Mouse (Mus musculus) embryonic facial prominence, embryonic 13.5 days (tissue): ENCODE measurements around the gene Grin2d. TPM values are rescaled to one million over a fixed set of nuclear protein-coding genes. Genes with fewer than 3 reads are reported as not detected.

Experiments
- ATAC-seq: fragments of 200-750 bp; cut with Nextera tagmentation; 2 replicates; pipeline ENCODE4 v1.8.0; 2017; ENCODE audit warnings: low read depth; ENCODE audit not compliant: insufficient number of reproducible peaks, insufficient read depth, low FRiP score, low TSS enrichment
- H3K27ac ChIP-seq: fragments of 300-500 bp; sonication (generic); 2 replicates; pipeline ENCODE4 v1.5.1; 2015; ENCODE audit warnings: moderate library complexity, mild to moderate bottlenecking, inconsistent platforms
- H3K27me3 ChIP-seq: fragments of 300-500 bp; sonication (generic); 2 replicates; pipeline ENCODE4 v1.6.1; 2015; ENCODE audit warnings: mild to moderate bottlenecking, inconsistent platforms
- H3K36me3 ChIP-seq: fragments of 300-500 bp; sonication (generic); 2 replicates; pipeline ENCODE4 v1.6.1; 2015; ENCODE audit warnings: mild to moderate bottlenecking, inconsistent platforms
- H3K4me1 ChIP-seq: fragments of 300-500 bp; sonication (generic); 2 replicates; pipeline ENCODE4 v1.6.1; 2015; ENCODE audit warnings: inconsistent platforms
- H3K4me2 ChIP-seq: fragments of 300-500 bp; sonication (generic); 2 replicates; pipeline ENCODE4 v1.6.1; 2015; ENCODE audit warnings: moderate library complexity, mild to moderate bottlenecking, inconsistent platforms
- H3K4me3 ChIP-seq: fragments of 300-500 bp; sonication (generic); 2 replicates; pipeline ENCODE4 v1.5.1; 2015; ENCODE audit warnings: mild to moderate bottlenecking, inconsistent platforms
- H3K9ac ChIP-seq: fragments of 300-500 bp; sonication (generic); 2 replicates; pipeline ENCODE4 v1.6.1; 2015; ENCODE audit warnings: mild to moderate bottlenecking, inconsistent platforms
- H3K9me3 ChIP-seq: fragments of 300-500 bp; sonication (generic); 2 replicates; pipeline ENCODE4 v1.6.1; 2016; ENCODE audit warnings: inconsistent platforms
- WGBS: fragments of 180-500 bp; shearing (Covaris S2); methylation state at CpG from one replicate; pipeline ENCODE4 v1.1.7; 2015; ENCODE audit warnings: mixed read lengths; 5-methylcytosine and 5-hydroxymethylcytosine counted together
- polyA plus RNA-seq: library from polyadenylated mRNA; unstranded; fragments of >200 nt; fragmentation: Nextera tagmentation; extraction: Ambion mirVana; gene quantifications from 2 replicates; pipeline ENCODE4 v1.2.1, GENCODE M21; 2015

The Grin2d gene
- polyA plus RNA-seq, 1 experiment from 2014 or later = 0.72 TPM

- ATAC-seq = no peak
- Histone ChIP-seq H3K4me1 (peaks cover 34% of the 10 kb centered on the region), H3K9me3 (no peaks in the 10 kb centered on the region), H3K36me3 (peaks cover 25% of the 10 kb centered on the region), H3K9ac (no peak overlapping the region; the same call in 1 of the 2 replicates), H3K4me3 (peak overlapping the region; percentile 28; the same call in 1 of the 2 replicates), H3K27me3 (peaks cover 32% of the 10 kb centered on the region), H3K4me2 (peak overlapping the region; percentile 48), H3K27ac (0 out of 2 replicates have a peak overlapping the region, but pooled peaks have one; percentile 23)
- 4% methylated on average over 12 of the region's 12 CpGs for WGBS
These were observed 76.8 kb downstream of the Grin2d start for GRCm38 (mm10) chr7:45801348-45801747.

DNA sequence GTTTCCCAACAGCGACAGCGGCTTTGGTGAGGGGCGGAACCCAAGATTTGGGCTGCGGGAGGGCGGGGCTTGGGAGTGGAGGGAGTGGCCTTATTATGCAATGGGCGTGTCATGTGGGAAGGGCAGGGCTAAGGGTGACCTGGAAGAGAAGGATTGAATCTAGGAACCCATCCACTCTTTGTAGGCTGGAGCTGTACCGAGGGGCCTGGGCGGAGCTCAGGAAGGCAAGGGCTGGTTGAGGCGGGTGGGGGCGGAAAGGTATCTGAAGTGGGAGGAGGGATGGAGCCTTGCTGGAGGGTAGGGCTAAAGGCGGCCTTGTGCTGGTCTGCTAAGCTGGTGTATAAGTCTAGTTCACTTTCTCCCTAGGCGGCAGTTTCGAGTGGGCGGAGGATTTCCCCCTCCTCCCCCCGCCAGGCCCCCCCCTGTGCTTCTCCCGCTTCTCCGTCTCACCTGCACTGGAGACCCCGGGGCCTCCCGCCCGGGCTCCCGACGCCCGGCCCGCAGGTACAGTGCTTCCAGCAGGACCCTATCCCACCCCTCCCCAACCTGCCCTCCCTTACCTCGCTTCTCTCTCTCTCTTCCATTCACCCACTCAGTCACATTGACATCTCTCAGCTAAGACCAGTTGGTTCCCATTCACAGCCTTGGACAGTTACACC lies 77.5 kb downstream of the Grin2d start:
- H3K36me3 ChIP-seq = peaks cover 24% of the 10 kb centered on the region
- H3K27me3 ChIP-seq = peaks cover 36% of the 10 kb centered on the region
- H3K9ac ChIP-seq = no peak overlapping the region; the same call in 1 of the 2 replicates
- peak overlapping the region; percentile 48 for H3K4me2 ChIP-seq
- H3K9me3 ChIP-seq = no peaks in the 10 kb centered on the region
- no peak for ATAC-seq
- H3K4me1 ChIP-seq = peaks cover 34% of the 10 kb centered on the region
- H3K4me3 ChIP-seq = peak overlapping the region; percentile 28
- H3K27ac ChIP-seq = 0 out of 2 replicates have a peak overlapping the region, but pooled peaks have one; percentile 23
- WGBS = 17% methylated on average over 25 of the region's 25 CpGs

DNA sequence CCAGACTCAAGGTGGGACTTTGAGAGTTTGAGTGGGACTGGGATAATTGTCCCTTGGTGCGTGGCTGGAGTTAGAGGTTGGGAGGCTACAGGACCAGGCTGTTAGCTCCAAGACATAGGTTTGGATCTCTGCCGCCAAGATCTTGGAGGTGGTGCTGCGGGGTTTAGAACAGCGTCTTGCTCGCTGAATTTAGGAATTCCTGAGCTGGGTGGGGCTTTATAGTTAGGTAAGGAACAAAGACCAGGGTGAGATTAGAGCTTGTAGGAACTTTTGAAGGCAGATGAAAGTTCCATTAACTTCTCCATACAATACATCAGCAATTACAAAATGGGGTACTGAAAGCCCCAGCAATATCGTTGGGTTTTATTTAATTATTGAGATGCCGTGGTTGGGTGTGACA lies 78.2 kb downstream of the Grin2d start:
- Histone ChIP-seq H3K27me3 (peaks cover 38% of the 10 kb centered on the region), H3K36me3 (peaks cover 29% of the 10 kb centered on the region), H3K4me1 (peaks cover 34% of the 10 kb centered on the region), H3K4me2 (peak overlapping the region; percentile 48), H3K4me3 (0 out of 2 replicates have a peak overlapping the region, but pooled peaks have one; percentile 28), H3K9me3 (no peaks in the 10 kb centered on the region), H3K9ac (no peak overlapping the region), H3K27ac (no peak overlapping the region)
- 36% methylated on average over 7 of the region's 7 CpGs for WGBS
- no peak for ATAC-seq

DNA sequence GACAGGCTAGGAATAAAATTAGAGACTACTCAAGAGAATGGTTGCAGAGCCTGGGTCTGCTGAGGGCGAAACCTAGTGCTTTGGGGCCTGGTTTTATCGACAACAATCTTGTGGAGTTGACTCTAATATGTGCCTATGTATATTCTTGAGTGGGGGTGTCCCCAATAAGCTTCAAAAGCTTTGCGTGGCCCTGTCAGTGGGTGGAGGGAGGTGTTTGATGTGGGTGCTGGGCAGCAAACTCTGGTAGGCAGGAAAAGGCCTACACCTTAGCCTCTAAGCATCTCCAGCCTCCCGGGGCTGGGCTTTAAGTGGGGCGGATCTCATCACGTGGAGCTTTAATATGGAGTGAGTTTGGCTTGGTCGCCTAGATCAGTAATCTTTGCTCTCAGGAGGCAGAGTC lies 79.2 kb downstream of the Grin2d start:
- Histone ChIP-seq H3K9me3 (no peaks in the 10 kb centered on the region), H3K4me3 (peak overlapping the region; percentile 47; the same call in 1 of the 2 replicates), H3K4me2 (peak overlapping the region; percentile 87), H3K4me1 (peaks cover 34% of the 10 kb centered on the region), H3K9ac (no peak overlapping the region), H3K27ac (no peak overlapping the region), H3K36me3 (peaks cover 40% of the 10 kb centered on the region), H3K27me3 (peaks cover 40% of the 10 kb centered on the region)
- WGBS = 54% methylated on average over 7 of the region's 7 CpGs
- no peak for ATAC-seq

- WGBS = 2% methylated on average over 19 of the region's 19 CpGs
- H3K9me3 ChIP-seq = no peaks in the 10 kb centered on the region
- H3K27me3 ChIP-seq = peaks cover 40% of the 10 kb centered on the region
- H3K4me3 ChIP-seq = peak overlapping the region; percentile 47
- no peak for ATAC-seq
- peaks cover 34% of the 10 kb centered on the region for H3K4me1 ChIP-seq
- peak overlapping the region; percentile 78 for H3K9ac ChIP-seq
- no peak overlapping the region for H3K27ac ChIP-seq
- H3K4me2 ChIP-seq = peak overlapping the region; percentile 87
- H3K36me3 ChIP-seq = peaks cover 43% of the 10 kb centered on the region
These were observed 79.7 kb downstream of the Grin2d start for GRCm38 (mm10) chr7:45798511-45798836.

- H3K9ac ChIP-seq = peak overlapping the region; percentile 78
- peak overlapping the region; percentile 47 for H3K4me3 ChIP-seq
- peaks cover 43% of the 10 kb centered on the region for H3K36me3 ChIP-seq
- peaks cover 40% of the 10 kb centered on the region for H3K27me3 ChIP-seq
- H3K9me3 ChIP-seq = no peaks in the 10 kb centered on the region
- peak overlapping the region; percentile 87 for H3K4me2 ChIP-seq
- 2% methylated on average over 59 of the region's 60 CpGs for WGBS
- H3K4me1 ChIP-seq = peaks cover 34% of the 10 kb centered on the region
- no peak for ATAC-seq
- H3K27ac ChIP-seq = no peak overlapping the region
These were observed 80.3 kb downstream of the Grin2d start for GRCm38 (mm10) chr7:45797661-45798510.

GRCm38 (mm10) chr7:45796950-45797349 lies 81.2 kb downstream of the Grin2d start:
- H3K4me3 ChIP-seq = no peak overlapping the region
- peak overlapping the region; percentile 87; the same call in 1 of the 2 replicates for H3K4me2 ChIP-seq
- H3K27ac ChIP-seq = no peak overlapping the region
- H3K9ac ChIP-seq = peak overlapping the region; percentile 78
- H3K9me3 ChIP-seq = no peaks in the 10 kb centered on the region
- 45% methylated on average over 6 of the region's 6 CpGs for WGBS
- H3K27me3 ChIP-seq = peaks cover 40% of the 10 kb centered on the region
- ATAC-seq = no peak
- H3K36me3 ChIP-seq = peaks cover 45% of the 10 kb centered on the region
- H3K4me1 ChIP-seq = peaks cover 34% of the 10 kb centered on the region

GRCm38 (mm10) chr7:45794971-45795370 lies 83.2 kb downstream of the Grin2d start:
- peaks cover 60% of the 10 kb centered on the region for H3K36me3 ChIP-seq
- H3K9me3 ChIP-seq = no peaks in the 10 kb centered on the region
- H3K4me1 ChIP-seq = peaks cover 20% of the 10 kb centered on the region
- WGBS = 95% methylated on average over 28 of the region's 29 CpGs
- no peak overlapping the region for H3K4me3 ChIP-seq
- H3K27ac ChIP-seq = no peak overlapping the region
- H3K4me2 ChIP-seq = no peak overlapping the region
- ATAC-seq = no peak
- H3K27me3 ChIP-seq = peaks cover 36% of the 10 kb centered on the region
- H3K9ac ChIP-seq = no peak overlapping the region

GRCm38 (mm10) chr7:45793969-45794585 lies 84.1 kb downstream of the Grin2d start:
- Histone ChIP-seq H3K27ac (no peak overlapping the region), H3K9me3 (no peaks in the 10 kb centered on the region), H3K4me3 (no peak overlapping the region), H3K27me3 (peaks cover 35% of the 10 kb centered on the region), H3K36me3 (peaks cover 69% of the 10 kb centered on the region), H3K9ac (no peak overlapping the region), H3K4me2 (no peak overlapping the region), H3K4me1 (peaks cover 19% of the 10 kb centered on the region)
- WGBS = 87% methylated on average over 44 of the region's 44 CpGs
- ATAC-seq = no peak

- no peaks in the 10 kb centered on the region for H3K9me3 ChIP-seq
- no peak for ATAC-seq
- whole genome bisulfite sequencing = 83% methylated on average over 24 of the region's 24 CpGs
- peaks cover 27% of the 10 kb centered on the region for H3K27me3 ChIP-seq
- no peak overlapping the region for H3K4me3 ChIP-seq
- no peak overlapping the region for H3K27ac ChIP-seq
- H3K4me2 ChIP-seq = no peak overlapping the region
- H3K4me1 ChIP-seq = peaks cover 13% of the 10 kb centered on the region
- no peak overlapping the region for H3K9ac ChIP-seq
- peaks cover 77% of the 10 kb centered on the region for H3K36me3 ChIP-seq
These were observed 84.9 kb downstream of the Grin2d start for GRCm38 (mm10) chr7:45793240-45793639.

DNA sequence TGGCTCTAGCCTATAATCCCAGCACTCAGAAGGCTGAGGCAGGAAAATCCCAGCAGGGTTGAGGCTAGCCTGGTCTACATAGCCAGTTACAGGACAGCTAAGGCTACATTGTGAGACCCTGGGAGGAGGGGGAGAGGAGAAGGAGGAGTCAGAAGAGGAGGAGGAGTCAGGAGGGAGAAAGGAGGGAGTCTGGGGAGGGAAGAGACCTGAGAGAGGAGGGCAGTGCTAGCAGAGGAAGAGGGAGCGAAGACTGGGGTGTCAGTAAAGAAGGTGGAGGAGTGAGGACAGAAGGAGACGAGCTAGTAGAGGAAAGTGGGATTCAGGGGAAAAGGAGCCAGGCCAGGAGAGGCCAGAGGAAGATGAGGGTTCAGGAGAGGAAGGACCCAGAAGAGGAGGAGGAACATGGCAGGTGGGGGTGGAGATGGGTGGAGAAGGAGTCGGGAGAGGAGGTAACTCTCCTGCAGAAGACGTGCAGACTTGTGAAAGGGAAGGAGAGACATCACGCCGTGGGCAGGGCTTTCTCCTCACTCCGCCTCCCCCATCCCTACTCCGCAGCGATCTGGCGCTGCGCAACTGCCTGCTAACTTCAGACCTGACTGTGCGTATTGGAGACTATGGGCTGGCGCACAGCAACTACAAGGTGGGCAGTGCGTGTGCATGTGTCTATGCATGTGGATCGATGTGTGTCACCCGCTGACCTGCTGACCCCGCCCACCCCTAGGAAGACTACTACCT lies 86.3 kb downstream of the Grin2d start:
- H3K4me1 ChIP-seq = peaks cover 8% of the 10 kb centered on the region
- H3K4me2 ChIP-seq = no peak overlapping the region
- no peak overlapping the region for H3K27ac ChIP-seq
- no peak overlapping the region for H3K4me3 ChIP-seq
- ATAC-seq = no peak
- no peak overlapping the region for H3K9ac ChIP-seq
- peaks cover 86% of the 10 kb centered on the region for H3K36me3 ChIP-seq
- no peaks in the 10 kb centered on the region for H3K9me3 ChIP-seq
- H3K27me3 ChIP-seq = peaks cover 14% of the 10 kb centered on the region
- 82% methylated on average over 17 of the region's 17 CpGs for WGBS
